Mouse (Mus musculus) midbrain, postnatal 0 days (tissue): ENCODE measurements around the gene Slit1. TPM values are rescaled to one million over a fixed set of nuclear protein-coding genes. Genes with fewer than 3 reads are reported as not detected.

Experiments used
- ATAC-seq: fragments of 200-750 bp; cut with Nextera tagmentation; 2 replicates; pipeline ENCODE4 v1.8.0; 2017; ENCODE audit warnings: moderate number of reproducible peaks, mild to moderate bottlenecking, moderate TSS enrichment, moderate library complexity; ENCODE audit not compliant: low FRiP score
- DNase-seq: peaks from one replicate; pipeline ENCODE4 v3.0.0-alpha.2; 2015; ENCODE audit warnings: low spot score
- H3K27ac ChIP-seq: fragments of 300-500 bp; sonication (generic); 2 replicates; pipeline ENCODE4 v1.5.1; 2014; ENCODE audit warnings: low read depth, mild to moderate bottlenecking, low read length, mixed read lengths
- H3K27me3 ChIP-seq: fragments of 300-500 bp; sonication (generic); 2 replicates; pipeline ENCODE4 v1.6.1; 2014; ENCODE audit warnings: low read length, control low read depth, mixed read lengths; ENCODE audit not compliant: insufficient read depth
- H3K36me3 ChIP-seq: fragments of 300-500 bp; sonication (generic); 2 replicates; pipeline ENCODE4 v1.6.1; 2014; ENCODE audit warnings: low read length, control low read depth, mixed read lengths; ENCODE audit not compliant: insufficient read depth
- H3K4me1 ChIP-seq: fragments of 300-500 bp; sonication (generic); 2 replicates; pipeline ENCODE4 v1.6.1; 2014; ENCODE audit warnings: mild to moderate bottlenecking, control low read depth, antibody characterized with exemption, low read length, mixed read lengths; ENCODE audit not compliant: insufficient read depth
- H3K4me2 ChIP-seq: fragments of 300-500 bp; sonication (generic); 2 replicates; pipeline ENCODE4 v1.6.1; 2014; ENCODE audit warnings: low read depth, mild to moderate bottlenecking, low read length, mixed read lengths; ENCODE audit not compliant: poor library complexity, severe bottlenecking
- H3K4me3 ChIP-seq: fragments of 300-500 bp; sonication (generic); 2 replicates; pipeline ENCODE4 v1.5.1; 2014; ENCODE audit warnings: low read depth, mild to moderate bottlenecking, low read length, moderate library complexity
- H3K9ac ChIP-seq: fragments of 300-500 bp; sonication (generic); replicated peaks from 2 replicates; pipeline ENCODE4 v1.6.1; 2014; ENCODE audit warnings: mild to moderate bottlenecking, low read length, moderate library complexity, mixed read lengths; ENCODE audit not compliant: poor library complexity, severe bottlenecking
- H3K9me3 ChIP-seq: fragments of 300-500 bp; sonication (generic); 2 replicates; pipeline ENCODE4 v1.6.1; 2016; ENCODE audit warnings: low read length, control low read depth
- CTCF ChIP-seq: IDR thresholded peaks from 2 replicates; pipeline ENCODE4 v1.5.1; 2016; ENCODE audit warnings: antibody characterized with exemption, mild to moderate bottlenecking
- WGBS: fragments of 180-500 bp; shearing (Covaris S2); extraction: QIAGEN DNeasy Blood & Tissue Kit; methylation state at CpG from one replicate; pipeline ENCODE4 v1.1.7; 2014; 5-methylcytosine and 5-hydroxymethylcytosine counted together
- polyA plus RNA-seq: library from polyadenylated mRNA; unstranded; fragments of >200 nt; fragmentation: Nextera tagmentation; extraction: Ambion mirVana; gene quantifications from 2 replicates; pipeline ENCODE4 v1.2.1, GENCODE M21; 2015
- total RNA-seq: library from RNA; depleted of rRNA; stranded (reverse); fragments of >200 nt; gene quantifications from 2 replicates; pipeline ENCODE4 v1.2.3, GENCODE M21; 2014

The Slit1 gene
- total and polyA plus RNA-seq, 2 experiments from 2014 or later = 17.0 to 74.2 TPM

GRCm38 (mm10) chr19:41768711-41769110 lies 25.2 kb upstream of the Slit1 start:
- Histone ChIP-seq H3K36me3 (no peaks in the 10 kb centered on the region), H3K27ac (no peak overlapping the region), H3K27me3 (no peaks in the 10 kb centered on the region), H3K4me3 (no peak overlapping the region), H3K4me1 (0 out of 2 replicates have a peak, but pooled peaks cover 5% of the 10 kb centered on the region), H3K9ac (no peak overlapping the region), H3K9me3 (no peaks in the 10 kb centered on the region), H3K4me2 (no peak overlapping the region)
- 94% methylated on average over 7 of the region's 7 CpGs for WGBS
- no peak for DNase-seq
- ATAC-seq = no peak
- TF ChIP-seq CTCF = no peak

DNA sequence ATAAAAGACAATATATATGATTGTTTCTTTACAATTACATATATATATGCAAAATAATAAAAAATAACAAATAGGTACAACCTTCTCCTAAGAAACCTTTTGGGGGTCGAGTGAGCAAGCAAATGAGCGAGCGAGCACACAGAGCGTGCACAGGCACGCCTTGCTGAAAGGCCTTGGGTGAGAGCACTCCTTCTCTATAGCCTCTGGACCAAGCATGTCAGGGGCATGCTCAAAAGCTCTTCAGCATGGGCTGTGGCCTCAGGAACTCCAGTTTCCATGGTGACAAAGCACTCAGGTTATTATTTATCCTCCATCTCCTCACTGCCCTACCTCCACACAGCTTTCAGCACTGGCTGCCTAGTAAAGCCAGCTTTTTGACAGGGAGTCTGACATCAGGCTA lies 23.2 kb upstream of the Slit1 start:
- no peaks in the 10 kb centered on the region for H3K36me3 ChIP-seq
- TF ChIP-seq CTCF = no peak
- no peak for DNase-seq
- H3K4me1 ChIP-seq = 0 out of 2 replicates have a peak, but pooled peaks cover 5% of the 10 kb centered on the region
- no peak overlapping the region for H3K4me2 ChIP-seq
- no peak overlapping the region for H3K9ac ChIP-seq
- H3K27me3 ChIP-seq = no peaks in the 10 kb centered on the region
- no peak overlapping the region for H3K4me3 ChIP-seq
- H3K9me3 ChIP-seq = no peaks in the 10 kb centered on the region
- 0 out of 2 replicates have a peak overlapping the region, but pooled peaks have one; percentile 21 for H3K27ac ChIP-seq
- ATAC-seq = no peak
- 75% methylated on average over 5 of the region's 5 CpGs for WGBS

GRCm38 (mm10) chr19:41763870-41764660 lies 20.6 kb upstream of the Slit1 start:
- peak; percentile 99 for TF ChIP-seq CTCF
- H3K27me3 ChIP-seq = no peaks in the 10 kb centered on the region
- H3K4me1 ChIP-seq = 0 out of 2 replicates have a peak, but pooled peaks cover 5% of the 10 kb centered on the region
- no peak overlapping the region for H3K9ac ChIP-seq
- no peak overlapping the region for H3K4me3 ChIP-seq
- no peak overlapping the region for H3K27ac ChIP-seq
- H3K4me2 ChIP-seq = no peak overlapping the region
- WGBS = 30% methylated on average over 12 of the region's 12 CpGs
- DNase-seq (peak; percentile 94), ATAC-seq (peak; percentile 69; the same call in 1 of the 2 replicates)
- no peaks in the 10 kb centered on the region for H3K9me3 ChIP-seq
- no peaks in the 10 kb centered on the region for H3K36me3 ChIP-seq

GRCm38 (mm10) chr19:41761529-41761928 lies 18.1 kb upstream of the Slit1 start:
- Histone ChIP-seq H3K9ac (no peak overlapping the region), H3K4me1 (no peaks in the 10 kb centered on the region), H3K27me3 (no peaks in the 10 kb centered on the region), H3K4me2 (no peak overlapping the region), H3K27ac (no peak overlapping the region), H3K4me3 (no peak overlapping the region), H3K9me3 (no peaks in the 10 kb centered on the region), H3K36me3 (no peaks in the 10 kb centered on the region)
- peak; percentile 82 for TF ChIP-seq CTCF
- ATAC-seq (no peak), DNase-seq (peak; percentile 77)
- 45% methylated on average over 9 of the region's 9 CpGs for WGBS

DNA sequence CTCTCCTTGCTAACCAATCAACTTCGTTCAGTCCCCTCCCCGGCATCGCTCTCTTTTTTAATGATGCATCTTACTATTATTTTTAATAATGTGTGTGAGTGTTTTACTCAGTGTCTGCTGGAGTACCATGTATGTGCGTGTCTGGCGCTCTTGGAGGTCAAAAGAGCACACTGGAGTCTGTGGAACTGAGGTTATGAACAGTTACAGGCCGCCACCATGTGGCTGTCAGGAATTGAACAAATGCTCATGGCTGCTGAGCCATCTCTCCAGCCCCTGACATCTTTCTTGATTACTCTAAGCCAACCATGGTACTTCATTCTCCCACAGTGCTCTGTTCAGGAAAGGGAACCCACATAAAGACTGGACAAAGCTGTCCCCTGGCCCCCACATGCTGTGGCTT lies 16.3 kb upstream of the Slit1 start:
- Histone ChIP-seq H3K4me3 (no peak overlapping the region), H3K9ac (no peak overlapping the region), H3K9me3 (no peaks in the 10 kb centered on the region), H3K36me3 (no peaks in the 10 kb centered on the region), H3K4me1 (no peaks in the 10 kb centered on the region), H3K27ac (no peak overlapping the region), H3K27me3 (no peaks in the 10 kb centered on the region), H3K4me2 (no peak overlapping the region)
- ATAC-seq = no peak
- DNase-seq = peak; percentile 58
- WGBS = 78% methylated on average over 6 of the region's 6 CpGs
- peak; percentile 71 for TF ChIP-seq CTCF

DNA sequence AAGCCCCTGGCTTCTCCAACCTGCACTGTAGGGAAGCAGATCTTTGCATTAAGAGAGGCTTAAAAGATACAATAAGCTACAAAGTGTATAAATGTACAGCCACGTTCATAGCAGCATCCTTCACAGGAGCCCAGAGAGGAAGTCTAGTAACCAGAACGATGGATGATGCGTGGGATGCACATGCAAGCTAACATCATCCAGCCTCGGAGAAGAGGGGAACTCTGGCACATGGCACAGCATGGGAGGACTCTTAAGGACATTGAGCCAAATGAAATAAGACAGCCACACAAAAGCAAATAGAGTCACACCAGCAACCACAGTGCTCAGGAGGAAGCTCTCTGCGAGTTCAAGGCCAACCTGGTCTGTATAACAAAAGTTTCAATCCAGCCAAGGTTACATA lies 15.8 kb upstream of the Slit1 start:
- WGBS = 67% methylated on average over 5 of the region's 5 CpGs
- TF ChIP-seq CTCF = no peak
- H3K27ac ChIP-seq = no peak overlapping the region

More for the DNA sequence above, 15.8 kb upstream of the Slit1 start:
- H3K4me1 ChIP-seq = no peaks in the 10 kb centered on the region
- H3K4me3 ChIP-seq = no peak overlapping the region
- H3K36me3 ChIP-seq = no peaks in the 10 kb centered on the region
- no peak overlapping the region for H3K9ac ChIP-seq
- H3K4me2 ChIP-seq = no peak overlapping the region
- no peaks in the 10 kb centered on the region for H3K27me3 ChIP-seq
- H3K9me3 ChIP-seq = no peaks in the 10 kb centered on the region
- ATAC-seq (no peak), DNase-seq (no peak)
